Mouse (Mus musculus) C2C12 (cell line): ENCODE results near the gene Lyg2.

Source experiments
- CEBPB ChIP-seq: IDR thresholded peaks from one replicate; pipeline ENCODE4 v1.6.1; 2011; ENCODE audit warnings: low read depth, mild to moderate bottlenecking, control low read depth, moderate library complexity
- CTCF ChIP-seq: IDR thresholded peaks from one replicate; pipeline ENCODE4 v1.5.1; 2011; ENCODE audit not compliant: control insufficient read depth, insufficient read depth, insufficient read length
- FOSL1 ChIP-seq: IDR thresholded peaks from one replicate; pipeline ENCODE4 v1.8.0; 2011; ENCODE audit warnings: mild to moderate bottlenecking, low read length; ENCODE audit not compliant: poor library complexity, insufficient read depth, severe bottlenecking
- MAX ChIP-seq: IDR thresholded peaks from one replicate; pipeline ENCODE4 v1.6.1; 2011; ENCODE audit warnings: mild to moderate bottlenecking, control low read depth
- USF1 ChIP-seq: IDR thresholded peaks from one replicate; pipeline ENCODE4 v1.6.1; 2011; ENCODE audit warnings: low read depth, mild to moderate bottlenecking, control low read depth, moderate library complexity

GRCm38 (mm10) chr1:37957659-37958058 is 41.4 kb upstream of the Lyg2 start, which contains the start of gene Lyg1:
- TF ChIP-seq CTCF (no peak), MAX (no peak), USF1 (no peak), FOSL1 (no peak), CEBPB (no peak)
